Mouse (Mus musculus) gastrocnemius, adult 18-20 months (tissue): ENCODE results near the gene Jdp2. TPM values are rescaled to one million over a fixed set of nuclear protein-coding genes. Genes with fewer than 3 reads are reported as not detected.
A peak's percentile ranks its signal among the peaks of the same experiment; 100 is the strongest.

ENCODE experiments used
- DNase-seq: peaks from one replicate; pipeline ENCODE4 v3.0.0; 2021; ENCODE audit warnings: low spot score
- total RNA-seq, 2 experiments: library from RNA; stranded (reverse); gene quantifications; 2 replicates each; pipeline ENCODE4 v1.2.3; 2021

Gene Jdp2
- total RNA-seq, 2 experiments from 2014 or later = 3.6 to 4.7 TPM

- peak; percentile 57 for DNase-seq
Observed at GRCm38 (mm10) chr12:85601531-85601930, 2.7 kb downstream of the Jdp2 start.

GRCm38 (mm10) chr12:85602153-85602552, 3.3 kb downstream of the Jdp2 start:
- peak; percentile 18 for DNase-seq

GRCm38 (mm10) chr12:85602811-85603210, 4.0 kb downstream of the Jdp2 start:
- DNase-seq = no peak

GRCm38 (mm10) chr12:85603767-85604166, 4.9 kb downstream of the Jdp2 start:
- DNase-seq = no peak

GRCm38 (mm10) chr12:85604301-85604998, 5.6 kb downstream of the Jdp2 start:
- no peak for DNase-seq

- DNase-seq = no peak
Observed at GRCm38 (mm10) chr12:85607519-85608449, 9.0 kb downstream of the Jdp2 start.

GRCm38 (mm10) chr12:85610167-85610566, 11.3 kb downstream of the Jdp2 start:
- no peak for DNase-seq

- no peak for DNase-seq
Observed at GRCm38 (mm10) chr12:85614090-85614489, 15.3 kb downstream of the Jdp2 start.

- no peak for DNase-seq
Observed at GRCm38 (mm10) chr12:85615486-85615885, 16.7 kb downstream of the Jdp2 start.

GRCm38 (mm10) chr12:85617885-85618284, 19.1 kb downstream of the Jdp2 start:
- no peak for DNase-seq

- no peak for DNase-seq
Observed at GRCm38 (mm10) chr12:85618430-85618829, 19.6 kb downstream of the Jdp2 start.

GRCm38 (mm10) chr12:85619283-85619897, 20.6 kb downstream of the Jdp2 start:
- no peak for DNase-seq

- no peak for DNase-seq
Observed at GRCm38 (mm10) chr12:85619898-85620443, 21.1 kb downstream of the Jdp2 start.

GRCm38 (mm10) chr12:85621027-85621426, 22.2 kb downstream of the Jdp2 start:
- DNase-seq = no peak

GRCm38 (mm10) chr12:85621673-85622072, 22.8 kb downstream of the Jdp2 start:
- DNase-seq = no peak

- no peak for DNase-seq
Observed at GRCm38 (mm10) chr12:85623711-85624110, 24.9 kb downstream of the Jdp2 start.

- DNase-seq = no peak
Observed at GRCm38 (mm10) chr12:85624652-85625051, 25.8 kb downstream of the Jdp2 start.

GRCm38 (mm10) chr12:85625852-85626251, 27.0 kb downstream of the Jdp2 start:
- no peak for DNase-seq

- peak; percentile 59 for DNase-seq
Observed at GRCm38 (mm10) chr12:85629661-85630481, 31.0 kb downstream of the Jdp2 start.

- DNase-seq = no peak
Observed at GRCm38 (mm10) chr12:85631196-85631595, 32.4 kb downstream of the Jdp2 start.

GRCm38 (mm10) chr12:85632321-85632720, 33.5 kb downstream of the Jdp2 start:
- DNase-seq = no peak
